Mouse (Mus musculus): Measurements from ENCODE around the gene Ppp1r16b.

The Ppp1r16b gene

DNA sequence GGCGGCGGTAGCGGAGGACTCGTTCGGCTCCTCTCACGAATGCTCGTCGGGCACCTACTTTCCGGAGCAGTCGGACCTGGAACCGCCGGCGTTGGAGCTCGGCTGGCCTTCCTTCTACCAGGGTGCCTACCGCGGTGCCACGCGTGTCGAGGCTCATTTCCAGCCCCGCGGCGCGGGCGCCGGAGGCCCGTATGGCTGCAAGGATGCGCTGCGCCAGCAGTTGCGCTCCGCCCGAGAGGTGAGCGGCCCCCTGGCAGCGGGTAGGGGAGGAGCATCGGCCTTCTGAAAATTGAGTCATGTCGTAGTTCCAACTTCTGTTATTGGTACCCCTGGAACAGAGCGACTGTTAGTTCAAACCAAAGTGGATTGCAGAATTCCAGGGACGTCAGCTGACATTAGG lies 103.2 kb downstream of the Ppp1r16b start:
- DNase-seq (ENCODE audit: low spot score in 2 of 2) = peak; percentile 63 to 67

- DNase-seq (ENCODE audit: low spot score in 2 of 2) = no peak
Observed at GRCm38 (mm10) chr2:158768771-158769170, 103.6 kb downstream of the Ppp1r16b start.

DNA sequence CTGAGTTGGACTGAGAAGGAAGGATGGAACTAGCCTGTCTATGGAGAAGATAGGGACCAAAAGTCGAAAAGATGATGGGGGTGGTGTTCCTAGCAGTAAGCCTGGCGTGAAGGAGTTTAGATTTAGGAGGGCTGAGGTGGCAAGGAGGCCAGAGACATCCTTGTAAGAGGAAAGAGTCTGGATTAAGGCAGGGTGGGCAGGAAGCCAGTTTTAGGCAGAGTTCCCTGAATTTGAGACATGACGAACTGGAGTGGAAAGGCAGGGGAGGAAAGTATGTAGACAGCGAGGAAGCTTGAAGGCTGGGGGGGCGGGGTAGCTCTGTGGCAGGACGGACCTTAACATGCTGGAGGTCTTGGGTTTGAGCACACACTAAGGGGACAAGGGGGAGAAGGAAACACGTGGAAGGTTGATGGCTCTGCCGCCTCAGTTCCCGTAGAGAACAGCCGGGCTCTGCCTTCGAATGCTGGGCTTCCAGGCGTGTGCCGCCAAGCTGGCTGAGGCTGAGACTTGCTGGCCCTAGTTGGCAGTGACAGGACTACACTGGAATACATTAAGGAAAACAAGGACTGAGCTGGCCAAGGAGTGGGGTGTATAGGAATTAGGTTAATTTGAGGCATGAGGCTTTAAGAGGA lies 105.0 kb downstream of the Ppp1r16b start:
- DNase-seq (ENCODE audit: low spot score in 2 of 2) = no peak

- peak in 1 of 2 experiments; percentile 26 for DNase-seq (ENCODE audit: low spot score in 2 of 2)
Observed at GRCm38 (mm10) chr2:158771066-158771763, 106.0 kb downstream of the Ppp1r16b start.

- no peak for DNase-seq (ENCODE audit: low spot score in 2 of 2)
Observed at GRCm38 (mm10) chr2:158772808-158773207, 107.6 kb downstream of the Ppp1r16b start.

DNA sequence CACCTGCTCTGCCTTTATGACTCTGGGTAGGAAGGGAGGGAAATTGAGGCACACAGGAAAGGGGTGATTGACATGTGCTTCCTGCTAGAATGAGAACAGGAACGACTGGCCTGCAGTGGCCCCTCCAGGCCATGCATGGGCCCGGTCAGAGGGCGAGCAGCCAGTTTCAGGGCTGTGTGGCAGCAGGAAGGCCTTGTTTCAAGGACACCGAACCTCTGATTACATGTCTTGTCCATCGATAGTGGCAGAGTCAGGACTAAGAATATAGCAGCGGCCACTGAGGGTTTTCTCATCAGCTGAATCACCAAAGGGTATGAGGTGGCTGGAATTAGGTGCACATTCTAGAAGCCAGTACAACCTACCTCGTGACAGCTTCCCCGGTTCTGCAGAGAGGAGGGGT lies 109.7 kb downstream of the Ppp1r16b start:
- DNase-seq (ENCODE audit: low spot score in 2 of 2) = no peak

DNA sequence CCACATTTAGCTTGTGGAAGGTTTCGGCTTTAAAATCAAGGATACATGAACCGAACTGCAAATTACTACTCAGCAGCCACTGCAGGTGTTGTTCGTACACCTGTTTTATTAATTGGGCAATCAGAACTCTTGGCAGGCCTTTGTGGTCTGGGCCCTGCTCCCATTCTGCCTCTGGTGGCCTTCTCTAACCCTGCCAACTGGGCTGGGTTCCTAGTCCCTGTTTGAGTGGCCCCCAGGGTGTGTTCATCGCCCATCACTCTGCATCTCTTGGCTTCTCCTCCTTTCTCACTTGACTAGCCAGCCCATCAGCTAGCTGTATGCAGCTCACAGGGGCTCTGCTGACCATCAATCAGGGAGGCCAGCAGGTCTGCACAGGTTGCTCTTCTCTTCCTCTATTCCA lies 111.5 kb downstream of the Ppp1r16b start:
- DNase-seq (ENCODE audit: low spot score in 2 of 2) = no peak

DNA sequence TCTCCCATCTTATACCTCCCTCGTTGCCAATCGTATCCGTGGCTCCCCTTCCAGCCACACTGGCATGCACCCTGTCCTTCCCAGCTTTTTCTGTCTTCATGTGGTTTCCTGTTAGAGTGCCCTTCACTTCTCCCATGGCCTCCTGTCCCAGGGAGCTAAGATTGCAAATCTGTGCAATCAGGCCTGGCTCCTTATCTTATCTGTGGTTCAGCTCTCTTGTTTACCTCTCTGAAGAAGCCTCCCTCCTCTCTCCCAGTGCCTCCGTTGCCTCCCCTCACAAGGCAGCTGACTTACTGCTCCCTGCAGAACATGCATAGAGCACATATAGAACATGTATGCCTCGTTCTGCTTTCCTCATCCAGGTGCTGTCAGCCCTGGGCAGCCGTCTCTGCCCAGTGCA lies 112.3 kb downstream of the Ppp1r16b start:
- no peak for DNase-seq (ENCODE audit: low spot score in 2 of 2)

- no peak for DNase-seq (ENCODE audit: low spot score in 2 of 2)
Observed at GRCm38 (mm10) chr2:158778349-158778748, 113.2 kb downstream of the Ppp1r16b start.

DNA sequence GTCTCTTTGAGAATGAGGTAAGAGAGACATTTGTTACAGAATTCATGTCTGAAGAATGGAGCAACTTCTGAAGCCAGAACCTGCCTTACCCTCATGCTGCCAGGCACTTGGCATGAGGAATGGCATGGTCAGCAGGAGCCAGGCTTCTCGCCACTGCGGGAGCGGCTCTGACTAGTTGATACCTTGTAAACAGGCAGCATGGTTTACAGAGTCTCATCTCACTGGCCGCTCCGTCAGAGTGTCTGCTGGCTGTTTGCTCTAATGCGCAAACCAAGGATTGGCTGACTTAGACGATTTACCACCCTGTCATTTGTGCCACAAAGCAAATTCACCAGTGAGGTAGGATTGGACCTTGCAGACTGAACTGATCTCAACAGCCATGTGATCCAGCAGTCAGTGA lies 115.9 kb downstream of the Ppp1r16b start:
- no peak for DNase-seq (ENCODE audit: low spot score in 2 of 2)

DNA sequence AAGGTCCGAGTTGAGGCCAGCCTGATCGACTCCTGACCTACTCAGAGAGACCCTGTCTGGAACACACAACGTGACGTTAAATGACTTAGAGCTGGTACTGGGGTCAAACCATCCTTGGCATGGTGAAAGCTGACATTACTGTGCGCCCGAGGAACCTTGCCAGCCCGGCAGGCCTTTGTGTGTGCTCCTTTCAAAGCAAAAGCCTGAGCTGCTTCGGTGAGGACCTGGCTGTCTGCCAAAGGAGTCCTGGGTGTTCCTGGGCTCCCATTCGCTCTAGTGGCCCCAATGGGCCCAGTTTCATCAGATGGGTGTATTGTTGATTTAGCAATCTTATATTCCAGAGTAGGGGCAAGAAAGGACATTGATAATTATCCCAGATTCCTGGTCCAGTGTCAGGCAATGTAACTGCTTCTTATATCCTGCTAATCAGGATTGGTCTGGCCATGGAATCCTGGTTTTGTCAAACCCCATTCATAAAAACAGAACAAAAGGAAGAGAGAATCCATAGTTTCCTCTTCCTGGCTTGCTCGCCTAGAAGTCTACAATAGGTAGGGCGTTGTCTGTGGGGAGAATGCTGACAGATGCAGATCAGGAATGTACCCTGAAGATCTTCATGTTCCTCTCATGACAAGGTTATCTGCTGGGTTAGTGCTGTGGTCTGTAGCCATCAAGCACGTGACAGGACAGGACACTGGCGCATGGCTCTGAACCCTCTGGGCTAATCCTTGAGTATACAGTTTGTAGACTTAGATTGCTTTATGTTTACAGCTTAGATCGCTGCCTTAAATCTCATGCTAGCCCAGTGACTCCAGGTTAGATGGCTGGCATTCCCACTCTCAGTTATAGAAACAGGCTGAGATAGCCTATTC lies 122.0 kb downstream of the Ppp1r16b start:
- no peak for DNase-seq (ENCODE audit: low spot score in 2 of 2)

DNA sequence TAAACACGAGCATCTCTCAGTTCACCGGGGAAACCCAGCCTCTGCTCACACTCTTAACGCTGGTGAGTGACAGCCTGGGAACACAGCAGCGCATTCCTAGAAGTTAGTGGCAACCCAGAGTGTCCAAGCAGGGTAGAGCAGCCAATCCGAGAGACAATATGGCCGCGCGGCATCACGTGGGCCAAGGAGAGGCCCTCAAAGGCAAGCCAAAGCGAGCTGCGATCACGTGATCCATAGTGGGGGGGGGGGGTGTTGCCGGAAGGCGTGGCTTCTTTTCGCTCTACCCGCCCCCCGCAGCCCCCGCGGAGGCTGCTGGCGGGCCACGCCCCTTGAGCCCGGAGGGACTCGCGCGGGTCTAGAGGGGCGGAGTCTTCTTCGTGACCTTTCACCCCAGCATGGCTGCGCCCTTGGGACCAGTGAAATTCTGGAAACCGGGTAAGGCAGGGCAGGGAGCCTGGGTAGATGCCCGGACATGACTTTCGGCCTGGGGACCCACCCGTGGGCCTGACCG lies 129.4 kb downstream of the Ppp1r16b start, which contains the start of gene Dhx35:
Gene Dhx35 (plus strand): TSS at position 314 of the 511 bp plus-strand sequence.
- DNase-seq (ENCODE audit: low spot score in 2 of 2) = peak; percentile 91 to 92

GRCm38 (mm10) chr2:158795043-158795442 lies 129.8 kb downstream of the Ppp1r16b start:
- DNase-seq (ENCODE audit: low spot score in 2 of 2) = no peak

DNA sequence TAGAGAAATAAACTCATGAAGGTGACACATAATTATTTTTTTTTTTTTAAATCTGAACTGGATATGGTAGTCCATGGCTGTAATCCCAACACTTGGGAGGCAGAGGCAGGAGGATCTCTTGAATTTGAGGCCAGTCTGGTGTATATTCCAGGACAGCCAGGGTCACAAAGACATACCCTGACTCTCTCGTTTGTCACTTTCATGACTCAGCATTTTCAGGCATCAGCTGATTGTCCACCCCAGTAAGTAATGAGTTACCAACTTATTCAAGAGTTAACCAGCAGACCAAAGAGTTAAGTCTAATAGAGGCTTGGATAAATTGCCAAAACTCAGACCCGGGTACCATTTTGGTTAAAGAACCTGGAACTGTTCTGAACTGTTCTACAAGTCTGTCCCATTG lies 130.7 kb downstream of the Ppp1r16b start:
- DNase-seq (ENCODE audit: low spot score in 2 of 2) = no peak

DNA sequence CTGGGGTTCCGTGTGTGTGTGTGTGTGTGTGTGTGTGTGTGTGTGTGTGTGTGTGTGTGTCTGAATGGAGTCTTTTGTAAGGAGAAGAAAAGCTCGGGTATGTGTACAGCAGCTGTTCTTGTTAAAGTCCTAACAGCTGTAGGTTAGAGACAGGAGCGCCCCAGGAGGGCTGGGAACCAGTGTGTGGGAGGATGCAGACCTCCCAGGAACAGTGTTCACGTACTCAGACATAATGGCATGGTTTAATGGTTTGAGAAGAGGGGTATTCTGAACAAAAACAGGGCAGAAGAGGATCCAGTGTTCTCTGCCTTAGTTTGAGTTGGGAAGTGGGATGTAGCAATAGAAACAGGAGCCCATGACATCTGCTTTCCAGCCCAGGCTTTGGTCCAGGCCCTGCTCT lies 134.1 kb downstream of the Ppp1r16b start:
- no peak for DNase-seq (ENCODE audit: low spot score in 2 of 2)

GRCm38 (mm10) chr2:158800788-158801187 lies 135.6 kb downstream of the Ppp1r16b start:
- DNase-seq (ENCODE audit: low spot score in 2 of 2) = no peak

DNA sequence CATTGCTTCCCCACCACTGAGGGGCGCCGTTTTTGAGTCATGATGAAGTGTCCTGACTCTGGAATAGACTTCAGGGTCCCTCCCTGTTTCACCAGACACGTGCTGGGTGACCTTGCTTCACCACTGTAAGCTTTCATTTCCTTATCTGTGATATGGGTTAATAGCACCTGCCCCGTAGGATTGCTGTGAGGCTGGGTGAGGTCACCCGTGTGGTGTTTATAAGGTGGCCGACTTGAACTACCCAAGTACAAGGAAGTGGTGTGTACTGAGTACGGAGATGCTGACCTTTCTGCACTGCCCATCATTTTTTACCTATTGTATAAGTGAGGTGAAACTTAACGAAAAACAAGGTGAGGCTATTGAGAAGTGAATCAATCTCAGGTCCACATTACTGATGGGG lies 138.4 kb downstream of the Ppp1r16b start:
- DNase-seq (ENCODE audit: low spot score in 2 of 2) = no peak

DNA sequence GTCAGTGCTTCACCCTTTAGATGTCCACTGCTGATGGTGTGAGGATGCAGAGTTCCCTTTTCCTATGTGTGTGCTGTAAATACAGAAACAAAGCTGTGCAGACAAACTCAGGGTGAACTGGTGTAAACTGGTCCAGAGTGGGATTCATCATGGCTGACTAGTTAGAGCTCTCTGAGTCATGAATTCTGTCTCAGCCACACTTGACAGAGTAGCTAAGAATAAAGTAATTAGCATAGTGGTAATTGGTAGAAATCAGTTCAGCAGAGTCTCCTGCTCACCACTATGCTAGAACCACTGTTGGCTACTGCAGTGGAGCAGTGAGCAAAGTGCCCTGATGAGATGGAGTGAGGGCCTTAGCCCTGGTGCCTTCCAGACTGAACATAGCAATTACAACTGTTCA lies 150.5 kb downstream of the Ppp1r16b start:
- DNase-seq (ENCODE audit: low spot score in 2 of 2) = no peak
